Mouse (Mus musculus) liver, postnatal 0 days (tissue): ENCODE measurements around the gene Sbk2.

ENCODE experiments used
- CTCF ChIP-seq: sonication (generic); IDR thresholded peaks from 2 replicates; pipeline ENCODE4 v1.5.1; 2016; ENCODE audit warnings: antibody characterized with exemption, low read depth
- EP300 ChIP-seq: IDR thresholded peaks from 2 replicates; pipeline ENCODE4 v1.6.1; 2016; ENCODE audit warnings: antibody characterized with exemption, low read depth, mild to moderate bottlenecking

- TF ChIP-seq EP300: no peak
- TF ChIP-seq CTCF: no peak
Measured at GRCm38 (mm10) chr7:5012681-5013513, 48.7 kb upstream of the Sbk2 start.
